Mouse (Mus musculus): ENCODE data around the gene Klk1b5. TPM values are rescaled to one million over a fixed set of nuclear protein-coding genes. Genes with fewer than 3 reads are reported as not detected.

Gene Klk1b5
- polyA plus RNA-seq, 1 experiment = 7.0 TPM

DNA sequence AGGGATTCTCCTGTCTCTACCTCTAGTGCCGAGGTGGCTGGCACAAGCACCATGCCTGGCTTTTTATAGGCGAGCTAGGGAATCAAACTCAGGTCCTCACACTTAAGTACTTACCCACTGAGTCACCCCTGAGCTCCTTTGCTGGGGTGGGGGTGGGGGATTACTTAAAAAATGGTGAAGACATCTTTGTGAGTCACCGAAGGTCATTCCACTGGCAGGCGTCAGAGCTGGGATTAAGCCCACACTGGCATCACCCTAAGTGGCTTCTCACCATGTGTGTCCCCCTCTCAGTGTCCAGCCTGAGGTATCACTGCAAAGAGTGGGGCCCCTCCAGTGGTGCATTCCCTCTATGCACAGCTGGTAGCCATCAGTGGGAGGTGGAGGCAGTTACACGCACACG lies 44.7 kb downstream of the Klk1b5 start:
- H3K4me3 ChIP-seq (ENCODE audit: insufficient read depth, low read depth, low read length) = no peak overlapping the region
- no peak for DNase-seq
- H3K27me3 ChIP-seq (replicated peaks; ENCODE audit: control insufficient read depth, insufficient read depth, low read length) = no peaks in the 10 kb centered on the region
- no peak overlapping the region for H3K27ac ChIP-seq (ENCODE audit: insufficient read depth, low read depth, low read length)
- WGBS = 84% methylated on average over 6 of the region's 6 CpGs
- TF ChIP-seq CTCF (conservative IDR thresholded peaks at IDR 0.05; ENCODE audit: insufficient read depth, insufficient read length, low read depth, low read length) = no peak
- TF ChIP-seq POLR2A (IDR thresholded peaks at IDR 0.05; ENCODE audit: low read depth, low read length) = no peak
- no peaks in the 10 kb centered on the region for H3K36me3 ChIP-seq (ENCODE audit: control insufficient read depth, insufficient read depth, low read length)
- no peaks in the 10 kb centered on the region for H3K4me1 ChIP-seq (ENCODE audit: control insufficient read depth, insufficient read depth, low read length)

DNA sequence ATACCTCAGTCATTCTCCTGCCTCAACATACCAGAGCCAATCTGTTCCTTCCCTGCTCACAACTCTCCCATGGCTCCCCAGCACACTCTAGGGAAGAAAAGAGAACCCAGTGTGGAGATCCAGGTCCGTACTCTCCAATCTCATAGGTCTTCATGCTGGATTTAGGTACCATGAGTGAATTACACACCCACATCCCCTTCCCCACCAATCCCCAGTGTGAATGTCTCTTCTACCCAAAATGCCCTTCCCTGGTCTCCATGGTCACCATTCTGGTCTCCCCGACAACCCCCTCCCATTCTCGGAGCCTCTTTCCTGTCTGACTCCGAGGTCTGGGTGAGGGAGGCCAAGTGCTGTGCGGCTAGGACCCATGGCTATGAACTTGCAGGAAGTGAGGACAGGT lies 45.4 kb downstream of the Klk1b5 start, which contains the start of gene Gm15517:
TSS of gene Gm15517 (plus strand) at position 301 of the 400 bp plus-strand sequence.
- H3K27ac ChIP-seq (ENCODE audit: insufficient read depth, low read depth, low read length) = no peak within 1 kb of the TSS
- 59% methylated on average over 5 of the region's 5 CpGs for WGBS
- no peaks in the 10 kb centered on the region for H3K36me3 ChIP-seq (ENCODE audit: control insufficient read depth, insufficient read depth, low read length)

DNA sequence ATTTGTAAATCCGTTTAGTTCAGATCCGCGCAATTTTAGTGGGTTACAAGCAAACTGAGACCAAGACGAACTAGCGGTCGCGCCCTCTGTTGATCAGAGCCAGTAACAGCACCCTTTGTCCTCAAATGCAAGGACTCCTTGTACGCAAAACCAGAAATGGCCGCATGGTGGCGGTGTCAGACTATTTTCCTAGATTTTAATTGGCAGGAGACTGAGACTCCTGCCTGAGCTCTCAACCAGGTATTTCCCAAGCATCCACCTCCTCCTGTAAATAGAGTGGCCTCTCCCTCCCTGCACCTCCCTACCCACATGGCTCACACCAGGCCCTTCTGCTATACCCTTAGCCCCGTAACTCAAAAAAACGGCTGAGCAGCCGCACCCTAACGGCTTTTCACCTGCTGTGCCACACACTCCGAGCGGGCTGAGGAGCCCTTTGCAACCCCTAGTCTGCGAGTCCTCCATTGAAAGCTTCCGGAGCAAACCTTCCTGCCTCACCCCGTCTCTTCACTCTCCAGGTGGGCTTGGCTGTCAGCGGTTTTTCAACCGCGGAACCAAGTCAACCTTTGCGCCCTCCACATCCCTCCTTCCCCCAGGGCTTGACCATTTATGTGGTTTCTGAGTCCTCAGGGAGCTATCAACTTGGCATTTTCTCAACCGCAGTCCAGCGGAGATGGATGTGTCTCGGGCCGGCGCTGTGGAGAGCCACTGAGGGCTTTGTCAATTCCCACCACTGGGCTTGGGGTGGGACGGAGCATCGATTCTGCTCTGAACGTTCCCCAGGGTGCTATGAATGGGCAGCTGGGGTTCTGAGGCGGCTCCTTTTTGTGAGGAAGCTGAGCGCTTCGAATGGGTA lies 47.3 kb downstream of the Klk1b5 start:
- Histone ChIP-seq H3K4me1 (ENCODE audit: control insufficient read depth, insufficient read depth, low read length) (no peaks in the 10 kb centered on the region), H3K27me3 (replicated peaks; ENCODE audit: control insufficient read depth, insufficient read depth, low read length) (no peaks in the 10 kb centered on the region), H3K4me3 (ENCODE audit: insufficient read depth, low read depth, low read length) (no peak overlapping the region), H3K36me3 (ENCODE audit: control insufficient read depth, insufficient read depth, low read length) (no peaks in the 10 kb centered on the region), H3K27ac (ENCODE audit: insufficient read depth, low read depth, low read length) (no peak overlapping the region)
- WGBS = 4% methylated on average over 34 of the region's 34 CpGs
- TF ChIP-seq POLR2A (IDR thresholded peaks at IDR 0.05; ENCODE audit: low read depth, low read length) (no peak), CTCF (conservative IDR thresholded peaks at IDR 0.05; ENCODE audit: insufficient read depth, insufficient read length, low read depth, low read length) (peak; percentile 100; the same call in 1 of the 2 replicates)
- peak; percentile 95 for DNase-seq

More for the DNA sequence above, 45.4 kb downstream of the Klk1b5 start, which contains the start of gene Gm15517:
- TF ChIP-seq CTCF (conservative IDR thresholded peaks at IDR 0.05; ENCODE audit: insufficient read depth, insufficient read length, low read depth, low read length) = no peak
- TF ChIP-seq POLR2A (IDR thresholded peaks at IDR 0.05; ENCODE audit: low read depth, low read length) = no peak
- H3K4me1 ChIP-seq (ENCODE audit: control insufficient read depth, insufficient read depth, low read length) = no peaks in the 10 kb centered on the region
- no peak within 1 kb of the TSS for H3K4me3 ChIP-seq (ENCODE audit: insufficient read depth, low read depth, low read length)
- DNase-seq = no peak
- H3K27me3 ChIP-seq (replicated peaks; ENCODE audit: control insufficient read depth, insufficient read depth, low read length) = no peaks in the 10 kb centered on the region

DNA sequence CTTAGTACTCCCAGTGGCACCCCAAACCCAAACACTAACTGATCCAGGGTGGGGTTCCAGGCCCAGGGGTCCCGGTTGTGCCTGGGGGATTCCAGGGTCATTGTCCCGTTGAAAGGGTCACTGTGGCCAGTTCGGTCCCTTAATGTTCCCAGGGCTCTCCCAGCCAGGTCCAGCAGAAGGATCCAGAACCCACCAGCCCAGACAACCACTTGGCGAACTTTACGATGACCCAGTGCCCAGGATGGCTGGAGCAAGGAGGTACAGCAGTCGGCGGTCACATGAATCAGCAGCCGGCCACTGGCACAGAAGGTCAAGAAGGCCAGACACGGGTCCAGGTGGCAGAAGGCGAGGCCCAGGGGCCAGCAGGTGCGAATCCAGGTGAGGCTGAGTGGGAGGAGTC lies 52.4 kb downstream of the Klk1b5 start:
- Histone ChIP-seq H3K4me3 (ENCODE audit: insufficient read depth, low read depth, low read length) (no peak overlapping the region), H3K27me3 (replicated peaks; ENCODE audit: control insufficient read depth, insufficient read depth, low read length) (no peaks in the 10 kb centered on the region), H3K27ac (ENCODE audit: insufficient read depth, low read depth, low read length) (no peak overlapping the region), H3K36me3 (ENCODE audit: control insufficient read depth, insufficient read depth, low read length) (no peaks in the 10 kb centered on the region), H3K4me1 (ENCODE audit: control insufficient read depth, insufficient read depth, low read length) (no peaks in the 10 kb centered on the region)
- TF ChIP-seq CTCF (conservative IDR thresholded peaks at IDR 0.05; ENCODE audit: insufficient read depth, insufficient read length, low read depth, low read length) = no peak
- TF ChIP-seq POLR2A (IDR thresholded peaks at IDR 0.05; ENCODE audit: low read depth, low read length) = no peak
- DNase-seq = no peak
- WGBS = 73% methylated on average over 11 of the region's 11 CpGs

DNA sequence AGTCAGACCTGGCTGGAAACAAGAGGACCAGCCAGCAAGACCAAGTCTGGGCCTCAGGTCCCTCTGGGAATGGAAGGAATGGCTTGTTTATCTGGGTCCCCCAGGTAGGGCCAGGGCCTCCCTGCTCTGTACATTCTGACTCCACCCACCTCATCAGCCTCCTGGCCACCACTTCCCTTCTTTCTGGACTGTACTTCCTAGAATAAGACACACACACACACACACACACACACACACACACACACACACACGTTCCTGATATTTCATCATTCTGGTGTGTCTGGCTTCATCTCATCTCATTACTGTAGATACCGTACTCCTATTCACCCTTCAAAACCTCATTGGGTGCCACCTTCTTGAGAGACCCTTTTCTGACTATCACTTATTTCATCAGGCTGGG lies 53.7 kb downstream of the Klk1b5 start:
- no peak for TF ChIP-seq CTCF (conservative IDR thresholded peaks at IDR 0.05; ENCODE audit: insufficient read depth, insufficient read length, low read depth, low read length)
- no peak for TF ChIP-seq POLR2A (IDR thresholded peaks at IDR 0.05; ENCODE audit: low read depth, low read length)
- Histone ChIP-seq H3K27ac (ENCODE audit: insufficient read depth, low read depth, low read length) (no peak overlapping the region), H3K27me3 (replicated peaks; ENCODE audit: control insufficient read depth, insufficient read depth, low read length) (no peaks in the 10 kb centered on the region), H3K4me3 (ENCODE audit: insufficient read depth, low read depth, low read length) (no peak overlapping the region), H3K36me3 (ENCODE audit: control insufficient read depth, insufficient read depth, low read length) (no peaks in the 10 kb centered on the region), H3K4me1 (ENCODE audit: control insufficient read depth, insufficient read depth, low read length) (no peaks in the 10 kb centered on the region)
- no peak for DNase-seq
- 86% methylated on average over 2 of the region's 2 CpGs for WGBS

Other genes with a start within 250 kb of the Klk1b5 start
- 0.11 and 0.52 TPM in 2 replicates for gene Klk1b1, start 249.2 kb upstream of the Klk1b5 start, polyA plus RNA-seq (2012; rRNA removed)
- gene Klk1b9, start 239.9 kb upstream of the Klk1b5 start, polyA plus RNA-seq (2012; rRNA removed) = 1.6 and 1.7 TPM in 2 replicates
- 0.52 and 0.99 TPM in 2 replicates for gene Klk1b11, start 220.1 kb upstream of the Klk1b5 start, polyA plus RNA-seq (2012; rRNA removed)
- not detected in 2 replicates for gene Klk1b26, start 203.8 kb upstream of the Klk1b5 start, polyA plus RNA-seq (2012; rRNA removed)
- 1.6 and 3.2 TPM in 2 replicates for gene Klk1b27, start 163.7 kb upstream of the Klk1b5 start, polyA plus RNA-seq (2012; rRNA removed)
- gene Klk1b21, start 113.6 kb upstream of the Klk1b5 start, polyA plus RNA-seq (2012; rRNA removed) = 0.20 and 0.43 TPM in 2 replicates
- gene Klk1b22, start 103.3 kb upstream of the Klk1b5 start, polyA plus RNA-seq (2012; rRNA removed) = 1.1 and 2.4 TPM in 2 replicates
- 0.59 and 0.60 TPM in 2 replicates for gene Klk1b16, start 79.2 kb upstream of the Klk1b5 start, polyA plus RNA-seq (2012; rRNA removed)
- 2.0 and 2.1 TPM in 2 replicates for gene Klk1b24, start 27.7 kb upstream of the Klk1b5 start, polyA plus RNA-seq (2012; rRNA removed)
- gene Klk1b3, start 17.8 kb upstream of the Klk1b5 start, polyA plus RNA-seq (2012; rRNA removed) = 2.6 and 3.3 TPM in 2 replicates
- 0.53 and 0.91 TPM in 2 replicates for gene Klk1b4, start 8.5 kb upstream of the Klk1b5 start, polyA plus RNA-seq (2012; rRNA removed)
- 4,551 and 6,375 TPM in 2 replicates for gene Klk1, start 9.4 kb downstream of the Klk1b5 start, polyA plus RNA-seq (2012; rRNA removed)
- gene Gm36864, start 20.2 kb downstream of the Klk1b5 start, polyA plus RNA-seq (2012; rRNA removed) = 0.06 TPM in 1 of 2 replicates, not detected in the other
- 27.2 and 32.1 TPM in 2 replicates for gene 1700028J19Rik, start 30.8 kb downstream of the Klk1b5 start, polyA plus RNA-seq (2012; rRNA removed)
- gene 2410002F23Rik, start 30.8 kb downstream of the Klk1b5 start, polyA plus RNA-seq (2012; rRNA removed) = 39.4 and 47.9 TPM in 2 replicates
- gene Acp4, start 41.4 kb downstream of the Klk1b5 start, polyA plus RNA-seq (2012; rRNA removed) = not detected in 2 replicates
- gene Gm15517, start 45.5 kb downstream of the Klk1b5 start, polyA plus RNA-seq (2012; rRNA removed) = not detected in 2 replicates
- gene Clec11a, start 91.0 kb downstream of the Klk1b5 start, polyA plus RNA-seq (2012; rRNA removed) = 6.4 and 8.1 TPM in 2 replicates
- gene Shank1, start 94.3 kb downstream of the Klk1b5 start, polyA plus RNA-seq (2012; rRNA removed) = 0.43 and 0.66 TPM in 2 replicates
- 12.0 and 12.9 TPM in 2 replicates for gene Syt3, start 168.2 kb downstream of the Klk1b5 start, polyA plus RNA-seq (2012; rRNA removed)
- 0.69 and 0.75 TPM in 2 replicates for gene 1700008O03Rik, start 169.9 kb downstream of the Klk1b5 start, polyA plus RNA-seq (2012; rRNA removed)
- gene Lrrc4b, start 213.1 kb downstream of the Klk1b5 start, polyA plus RNA-seq (2012; rRNA removed) = 0.30 and 0.52 TPM in 2 replicates
- 224 and 293 TPM in 2 replicates for gene Aspdh, start 249.4 kb downstream of the Klk1b5 start, polyA plus RNA-seq (2012; rRNA removed)